Mouse (Mus musculus): Measurements from ENCODE around the gene Barx2. TPM values are rescaled to one million over a fixed set of nuclear protein-coding genes. Genes with fewer than 3 reads are reported as not detected.

The Barx2 gene
- 15.1 and 16.9 TPM in 2 replicates for polyA plus RNA-seq (2012; rRNA removed)
- 4.6 and 6.1 TPM in 2 replicates for polyA plus RNA-seq (2014; fragmentation: Nextera tagmentation; extraction: Ambion mirVana)

- no peaks in the 10 kb centered on the region for H3K36me3 ChIP-seq (ENCODE audit: control insufficient read depth, insufficient read depth, low read length)
- H3K9me3 ChIP-seq (ENCODE audit: control insufficient read depth, low read length) = no peaks in the 10 kb centered on the region
- ATAC-seq (ENCODE audit: low FRiP score, low read depth) (peak; percentile 64), DNase-seq (ENCODE audit: low spot score) (peak; percentile 73)
- H3K4me2 ChIP-seq (replicated peaks; ENCODE audit: low read depth, low read length, severe bottlenecking) = peak within 1 kb of the TSS; percentile 98
- H3K9ac ChIP-seq (ENCODE audit: low read depth, low read length, severe bottlenecking) = peak within 1 kb of the TSS; percentile 56
- under 1% methylated on average over 52 of the region's 81 CpGs for WGBS
- H3K4me1 ChIP-seq (ENCODE audit: control insufficient read depth, insufficient read depth, low read length) = peaks cover 16% of the 10 kb centered on the region
- no peak for TF ChIP-seq POLR2A (IDR thresholded peaks at IDR 0.05; ENCODE audit: borderline replicate concordance, extremely low read depth, insufficient read depth, insufficient read length)
- peak within 1 kb of the TSS; percentile 43; the same call in 1 of the 2 replicates for H3K27ac ChIP-seq (replicated peaks; ENCODE audit: low read depth, low read length)
- peak within 1 kb of the TSS; percentile 58 for H3K4me3 ChIP-seq (replicated peaks; ENCODE audit: low read length)
- peaks cover 72% of the 10 kb centered on the region for H3K27me3 ChIP-seq (ENCODE audit: control insufficient read depth, insufficient read depth, low read length)
Measured at GRCm38 (mm10) chr9:31912921-31913738, at the start of gene Barx2. Gene Barx2, minus strand, starts transcription at chr9:31913462.

- Histone ChIP-seq H3K36me3 (ENCODE audit: control insufficient read depth, insufficient read depth, low read length) (no peaks in the 10 kb centered on the region), H3K4me3 (replicated peaks; ENCODE audit: low read length) (no peak overlapping the region), H3K9ac (ENCODE audit: low read depth, low read length, severe bottlenecking) (no peak overlapping the region), H3K4me2 (replicated peaks; ENCODE audit: low read depth, low read length, severe bottlenecking) (no peak overlapping the region), H3K4me1 (ENCODE audit: control insufficient read depth, insufficient read depth, low read length) (no peaks in the 10 kb centered on the region), H3K27me3 (ENCODE audit: control insufficient read depth, insufficient read depth, low read length) (no peaks in the 10 kb centered on the region), H3K9me3 (ENCODE audit: control insufficient read depth, low read length) (no peaks in the 10 kb centered on the region; the same call in 1 of the 2 replicates), H3K27ac (replicated peaks; ENCODE audit: low read depth, low read length) (no peak overlapping the region)
- ATAC-seq (ENCODE audit: low FRiP score, low read depth) (no peak), DNase-seq (ENCODE audit: low spot score) (no peak)
- TF ChIP-seq POLR2A (IDR thresholded peaks at IDR 0.05; ENCODE audit: borderline replicate concordance, extremely low read depth, insufficient read depth, insufficient read length) = no peak
- WGBS = 43% methylated on average over 1 of the region's 1 CpGs
Measured at GRCm38 (mm10) chr9:31962265-31962664, 49.0 kb upstream of the Barx2 start.

- Histone ChIP-seq H3K9ac (ENCODE audit: low read depth, low read length, severe bottlenecking) (no peak overlapping the region), H3K4me1 (ENCODE audit: control insufficient read depth, insufficient read depth, low read length) (no peaks in the 10 kb centered on the region), H3K4me2 (replicated peaks; ENCODE audit: low read depth, low read length, severe bottlenecking) (no peak overlapping the region), H3K27ac (replicated peaks; ENCODE audit: low read depth, low read length) (no peak overlapping the region), H3K27me3 (ENCODE audit: control insufficient read depth, insufficient read depth, low read length) (no peaks in the 10 kb centered on the region), H3K36me3 (ENCODE audit: control insufficient read depth, insufficient read depth, low read length) (no peaks in the 10 kb centered on the region), H3K9me3 (ENCODE audit: control insufficient read depth, low read length) (no peaks in the 10 kb centered on the region), H3K4me3 (replicated peaks; ENCODE audit: low read length) (no peak overlapping the region)
- DNase-seq (ENCODE audit: low spot score) (no peak), ATAC-seq (ENCODE audit: low FRiP score, low read depth) (no peak)
- WGBS = 50% methylated on average over 2 of the region's 2 CpGs
- no peak for TF ChIP-seq POLR2A (IDR thresholded peaks at IDR 0.05; ENCODE audit: borderline replicate concordance, extremely low read depth, insufficient read depth, insufficient read length)
Measured at GRCm38 (mm10) chr9:31960488-31960887, 47.2 kb upstream of the Barx2 start.

GRCm38 (mm10) chr9:31958120-31958519 is 44.9 kb upstream of the Barx2 start:
- no peak for ATAC-seq (ENCODE audit: low FRiP score, low read depth)

DNA sequence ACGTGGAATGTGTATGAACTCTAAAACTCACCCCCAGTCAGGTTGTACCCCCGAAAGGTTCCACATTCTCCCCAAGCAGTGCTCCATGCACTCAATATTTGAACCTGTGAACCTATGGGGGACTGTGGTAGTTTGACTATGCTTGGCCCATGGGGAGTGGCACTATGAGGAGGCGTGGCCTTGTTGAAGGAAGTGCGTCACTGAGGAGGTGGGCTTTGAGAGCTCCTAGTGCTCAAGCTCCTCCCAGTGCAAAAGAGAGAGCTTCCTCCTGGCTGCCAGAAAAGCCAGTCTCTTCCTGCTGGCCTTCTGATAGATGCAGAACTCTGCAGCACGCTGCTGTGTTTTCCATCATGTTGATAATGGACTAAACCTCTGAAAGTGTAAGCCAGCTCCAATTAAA is 37.2 kb upstream of the Barx2 start:
- Histone ChIP-seq H3K27ac (replicated peaks; ENCODE audit: low read depth, low read length) (no peak overlapping the region), H3K9me3 (ENCODE audit: control insufficient read depth, low read length) (no peaks in the 10 kb centered on the region), H3K4me2 (replicated peaks; ENCODE audit: low read depth, low read length, severe bottlenecking) (no peak overlapping the region), H3K36me3 (ENCODE audit: control insufficient read depth, insufficient read depth, low read length) (no peaks in the 10 kb centered on the region), H3K4me1 (ENCODE audit: control insufficient read depth, insufficient read depth, low read length) (no peaks in the 10 kb centered on the region), H3K4me3 (replicated peaks; ENCODE audit: low read length) (no peak overlapping the region), H3K27me3 (ENCODE audit: control insufficient read depth, insufficient read depth, low read length) (no peaks in the 10 kb centered on the region), H3K9ac (ENCODE audit: low read depth, low read length, severe bottlenecking) (no peak overlapping the region)
- ATAC-seq (ENCODE audit: low FRiP score, low read depth) = no peak
- no peak for TF ChIP-seq POLR2A (IDR thresholded peaks at IDR 0.05; ENCODE audit: borderline replicate concordance, extremely low read depth, insufficient read depth, insufficient read length)
- 82% methylated on average over 5 of the region's 5 CpGs for WGBS
- DNase-seq (ENCODE audit: low spot score) = no peak

More at GRCm38 (mm10) chr9:31958120-31958519, 44.9 kb upstream of the Barx2 start:
- Histone ChIP-seq H3K4me3 (replicated peaks; ENCODE audit: low read length) (no peak overlapping the region), H3K4me2 (replicated peaks; ENCODE audit: low read depth, low read length, severe bottlenecking) (no peak overlapping the region), H3K9me3 (ENCODE audit: control insufficient read depth, low read length) (no peaks in the 10 kb centered on the region), H3K4me1 (ENCODE audit: control insufficient read depth, insufficient read depth, low read length) (no peaks in the 10 kb centered on the region), H3K9ac (ENCODE audit: low read depth, low read length, severe bottlenecking) (no peak overlapping the region), H3K27ac (replicated peaks; ENCODE audit: low read depth, low read length) (no peak overlapping the region), H3K36me3 (ENCODE audit: control insufficient read depth, insufficient read depth, low read length) (no peaks in the 10 kb centered on the region), H3K27me3 (ENCODE audit: control insufficient read depth, insufficient read depth, low read length) (no peaks in the 10 kb centered on the region)
- TF ChIP-seq POLR2A (IDR thresholded peaks at IDR 0.05; ENCODE audit: borderline replicate concordance, extremely low read depth, insufficient read depth, insufficient read length) = no peak
- no peak for DNase-seq (ENCODE audit: low spot score)
